Mouse (Mus musculus) layer of hippocampus, adult 11-12 months (tissue): ENCODE measurements around the gene Pgc.

ENCODE experiments used
- DNase-seq: peaks from one replicate; pipeline ENCODE4 v3.0.0; 2022; ENCODE audit warnings: low spot score

The Pgc gene

DNA sequence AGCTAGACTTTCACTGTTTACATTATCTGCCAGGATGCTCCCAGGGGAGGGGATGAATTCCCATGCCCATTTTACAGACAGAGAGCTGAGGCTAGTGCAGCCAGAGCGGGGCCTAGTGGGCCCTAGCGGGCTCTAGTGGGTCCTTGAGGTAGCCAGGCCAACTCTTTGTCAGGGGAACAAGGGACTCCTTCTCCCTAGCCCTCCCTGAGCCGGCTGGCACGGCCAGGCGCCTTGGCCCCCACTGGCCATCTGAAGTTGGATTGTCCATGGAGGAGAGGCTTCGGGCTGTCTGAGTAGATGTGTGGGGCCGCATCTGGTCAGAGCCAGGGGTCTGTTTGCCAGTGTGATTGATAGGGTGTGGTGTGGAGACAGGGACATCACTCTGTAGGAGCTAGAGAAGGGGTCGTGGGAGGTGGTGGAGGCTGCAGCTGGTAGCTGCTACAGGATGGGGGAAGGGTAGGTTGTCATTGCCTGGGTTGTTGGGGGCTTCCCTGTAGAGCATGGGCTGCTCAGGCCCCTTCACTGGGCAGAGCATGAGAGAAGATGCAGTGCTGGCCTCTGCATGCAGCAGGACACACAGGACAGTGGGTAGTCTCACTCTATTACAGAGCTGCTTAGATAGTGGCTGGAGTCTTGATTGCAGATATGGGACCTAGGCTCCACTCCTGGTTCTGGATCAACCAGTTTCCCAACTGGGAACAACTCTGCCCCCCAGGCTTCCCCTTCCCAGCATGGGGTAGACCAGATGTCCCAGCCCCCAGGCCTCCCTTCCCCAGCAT lies 57.0 kb downstream of the Pgc start:
- no peak for DNase-seq
